Mouse (Mus musculus) ES-E14 (cell line): ENCODE measurements around the gene Ttc22. TPM values are rescaled to one million over a fixed set of nuclear protein-coding genes. Genes with fewer than 3 reads are reported as not detected.
A peak's percentile ranks its signal among the peaks of the same experiment; 100 is the strongest.

Experiments
- DNase-seq: peaks from one replicate; pipeline ENCODE4 v3.0.0-alpha.2; 2013; ENCODE audit warnings: low read depth, low spot score
- H3K27ac ChIP-seq: 2 replicates; pipeline ENCODE4 v1.5.1; 2012; ENCODE audit warnings: low read depth, mild to moderate bottlenecking, low read length, moderate library complexity, mixed read lengths; ENCODE audit not compliant: poor library complexity, insufficient read depth, severe bottlenecking
- H3K36me3 ChIP-seq: 2 replicates; pipeline ENCODE4 v1.6.1; 2012; ENCODE audit warnings: mild to moderate bottlenecking, low read length, moderate library complexity, mixed read lengths; ENCODE audit not compliant: control insufficient read depth, poor library complexity, insufficient read depth, severe bottlenecking
- H3K4me1 ChIP-seq, 2 experiments: fragments of 150-350 bp in 1 of 2; sonication (generic) in 1 of 2; 2 replicates each; pipeline ENCODE4 v1.6.1; 2012; ENCODE audit warnings: low read length in 2 of 2, mild to moderate bottlenecking in 1 of 2, mixed read lengths in 1 of 2; ENCODE audit not compliant: control insufficient read depth in 2 of 2, insufficient read depth in 2 of 2, poor library complexity in 1 of 2
- H3K4me3 ChIP-seq, 2 experiments: fragments of 150-350 bp in 1 of 2; sonication (generic) in 1 of 2; 2 replicates each; pipeline ENCODE4 v1.5.1; 2012; ENCODE audit warnings: low read length in 2 of 2, low read depth in 1 of 2, mild to moderate bottlenecking in 1 of 2, mixed read lengths in 1 of 2; ENCODE audit not compliant: insufficient read depth in 1 of 2, poor library complexity in 1 of 2, severe bottlenecking in 1 of 2
- H3K9ac ChIP-seq: 2 replicates; pipeline ENCODE4 v1.6.1; 2012; ENCODE audit warnings: low read depth, mild to moderate bottlenecking, low read length, mixed read lengths; ENCODE audit not compliant: poor library complexity, insufficient read depth, severe bottlenecking
- H3K9me3 ChIP-seq: fragments of 150-350 bp; sonication (generic); 2 replicates; pipeline ENCODE4 v1.6.1; 2012; ENCODE audit warnings: low read depth, mild to moderate bottlenecking, low read length; ENCODE audit not compliant: control insufficient read depth, insufficient read depth
- CHD2 ChIP-seq: IDR thresholded peaks from 2 replicates; pipeline ENCODE4 v1.6.1; 2014; ENCODE audit warnings: mild to moderate bottlenecking, low read depth, low read length, inconsistent platforms
- HCFC1 ChIP-seq: IDR thresholded peaks from 2 replicates; pipeline ENCODE4 v1.6.1; 2012; ENCODE audit warnings: low read length, inconsistent platforms, borderline replicate concordance; ENCODE audit not compliant: insufficient read depth
- MAFK ChIP-seq: IDR thresholded peaks from 2 replicates; pipeline ENCODE4 v1.6.1; 2014; ENCODE audit warnings: mild to moderate bottlenecking, low read depth, low read length, inconsistent platforms; ENCODE audit not compliant: insufficient read depth
- ZC3H11A ChIP-seq: IDR thresholded peaks from 2 replicates; pipeline ENCODE4 v1.6.1; 2012; ENCODE audit warnings: low read depth, mild to moderate bottlenecking, inconsistent platforms, low read length, borderline replicate concordance
- ZNF384 ChIP-seq: IDR thresholded peaks from 2 replicates; pipeline ENCODE4 v1.6.1; 2012; ENCODE audit warnings: low read depth, low read length, inconsistent platforms
- in situ Hi-C, 2 experiments: fragments of 600-800 bp; cut with MboI; formaldehyde crosslinking; loops; one replicate each; pipeline ENCODE4 v1.15.1; 2025; ENCODE audit warnings: low sequenced_read_pairs in 2 of 2, inconsistent platforms in 1 of 2; ENCODE audit not compliant: unreplicated experiment in 2 of 2
- total RNA-seq: library from RNA; depleted of rRNA; stranded (reverse); fragments of 300-350 nt; gene quantifications from 2 replicates; pipeline ENCODE4 v1.2.3, GENCODE M21; 2012

Gene Ttc22
- total RNA-seq, 1 experiment = 0.09 TPM

GRCm38 (mm10) chr4:106617056-106617455 lies 5.2 kb upstream of the Ttc22 start, which contains the start of gene Lexm:
Gene Lexm, minus strand, starts transcription at chr4:106617241.
- H3K4me3 ChIP-seq = peak within 1 kb of the TSS; percentile 5 to 50; a peak in 2 of 4 replicates
- TF ChIP-seq HCFC1 (no peak), ZNF384 (no peak), ZC3H11A (no peak), CHD2 (no peak), MAFK (peak; percentile 41; the same call in 1 of the 2 replicates)
- H3K9me3 ChIP-seq = no peaks in the 10 kb centered on the region
- H3K9ac ChIP-seq = no peak within 1 kb of the TSS
- peaks cover 2 to 34% of the 10 kb centered on the region in 2 experiments; a peak in 2 of 4 replicates for H3K4me1 ChIP-seq
- peak within 1 kb of the TSS; percentile 24; the same call in 1 of the 2 replicates for H3K27ac ChIP-seq
- in situ Hi-C loops = loop anchor here in 1 of 2 experiments (10.0 kb wide), 1 partner anchor 98 kb away; no protein-coding TSS in a partner anchor
- DNase-seq = no peak
- no peaks in the 10 kb centered on the region for H3K36me3 ChIP-seq

- Histone ChIP-seq H3K4me3 (no peak overlapping the region), H3K9me3 (no peaks in the 10 kb centered on the region), H3K4me1 (peaks cover 0 to 26% of the 10 kb centered on the region in 2 experiments; a peak in 2 of 4 replicates), H3K27ac (no peak overlapping the region), H3K36me3 (no peaks in the 10 kb centered on the region), H3K9ac (no peak overlapping the region)
- TF ChIP-seq CHD2 (no peak), HCFC1 (no peak), ZNF384 (no peak), ZC3H11A (no peak), MAFK (no peak)
- in situ Hi-C loops = loop anchor here in 1 of 2 experiments (10.0 kb wide), 1 partner anchor 96 kb away; no protein-coding TSS in a partner anchor
- no peak for DNase-seq
These were observed 3.3 kb upstream of the Ttc22 start for GRCm38 (mm10) chr4:106618898-106619297.

- Histone ChIP-seq H3K36me3 (no peaks in the 10 kb centered on the region), H3K9me3 (no peaks in the 10 kb centered on the region), H3K9ac (no peak overlapping the region), H3K27ac (no peak overlapping the region), H3K4me1 (peaks cover 0 to 14% of the 10 kb centered on the region in 2 experiments; a peak in 2 of 4 replicates), H3K4me3 (no peak overlapping the region)
- no peak for DNase-seq
- in situ Hi-C loops = no loop called here
- TF ChIP-seq CHD2 = no peak
- TF ChIP-seq MAFK = no peak
- no peak for TF ChIP-seq HCFC1
- TF ChIP-seq ZC3H11A = no peak
- no peak for TF ChIP-seq ZNF384
These were observed 804 bp upstream of the Ttc22 start for GRCm38 (mm10) chr4:106621428-106621827.

- Histone ChIP-seq H3K4me1 (peaks cover 0 to 9% of the 10 kb centered on the region in 2 experiments; a peak in 3 of 4 replicates), H3K27ac (no peak overlapping the region), H3K9ac (no peak overlapping the region), H3K4me3 (peak overlapping the region; percentile 53 to 57), H3K9me3 (no peaks in the 10 kb centered on the region), H3K36me3 (no peaks in the 10 kb centered on the region)
- in situ Hi-C loops = no loop called here
- TF ChIP-seq ZNF384 (no peak), CHD2 (no peak), MAFK (no peak), HCFC1 (no peak), ZC3H11A (no peak)
- DNase-seq = no peak
These were observed 480 bp downstream of the Ttc22 start for GRCm38 (mm10) chr4:106622712-106623111.
